Mouse (Mus musculus): Measurements from ENCODE around the gene Hs3st6.

DNA sequence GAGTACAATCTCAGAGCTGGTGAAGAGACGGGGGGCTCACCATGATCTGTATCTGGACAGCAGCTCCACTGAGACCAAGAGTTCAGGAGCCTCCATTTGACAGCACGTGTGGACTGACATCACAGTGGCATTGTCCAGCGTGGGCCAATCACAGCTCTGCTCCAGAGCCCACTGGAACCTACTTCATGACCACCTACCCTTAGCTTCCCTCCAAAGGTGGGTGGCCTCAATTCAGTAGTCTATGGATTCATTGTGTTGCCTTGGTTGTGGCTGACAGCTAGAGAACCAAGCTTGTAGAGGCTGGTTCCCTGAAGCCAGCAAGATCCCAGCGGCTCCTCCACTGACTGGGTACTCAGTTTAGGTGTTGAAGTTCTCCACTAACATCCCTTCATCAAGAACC, 34.8 kb upstream of the Hs3st6 start, which contains the start of the genes Rnf151 and Rps2:
- TF ChIP-seq ZNF384 (IDR thresholded peaks at IDR 0.05; ENCODE audit: low read depth, low read length), result no peak
- TF ChIP-seq CHD2 (IDR thresholded peaks at IDR 0.05; ENCODE audit: low read depth, low read length), result no peak
- TF ChIP-seq ZC3H11A (IDR thresholded peaks at IDR 0.05; ENCODE audit: borderline replicate concordance, low read depth, low read length), result no peak
- TF ChIP-seq MAFK (IDR thresholded peaks at IDR 0.05; ENCODE audit: insufficient read depth, low read depth, low read length), result no peak
- TF ChIP-seq HCFC1 (IDR thresholded peaks at IDR 0.05; ENCODE audit: borderline replicate concordance, insufficient read depth, low read length), result no peak

All from ES-E14 (cell line).